Mouse (Mus musculus) brain, embryonic 18.5 days (tissue): Measurements from ENCODE around the gene Higd1a.

Experiments
- DNase-seq: peaks from one replicate; pipeline ENCODE4 v3.0.0-alpha.2; 2012; ENCODE audit warnings: low read depth, low spot score

Gene Higd1a

DNA sequence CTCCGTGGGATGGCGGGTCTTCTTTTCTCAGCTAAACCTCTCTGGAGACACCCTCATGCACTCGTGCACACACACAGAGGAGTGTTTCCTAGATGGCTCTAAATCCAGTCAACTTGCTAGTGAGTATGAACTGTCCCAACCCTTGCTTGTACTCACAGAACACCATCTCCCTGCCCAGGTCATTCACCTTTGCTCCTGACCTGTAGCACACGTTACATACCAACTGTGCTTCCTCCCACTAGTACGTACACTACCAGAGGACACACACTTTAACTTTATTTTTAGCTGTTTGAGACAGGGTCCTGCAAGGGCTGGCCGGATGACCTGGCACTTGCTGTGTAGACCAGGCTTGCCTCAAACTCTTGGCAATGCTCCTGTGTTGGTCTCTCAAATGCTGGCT lies 20.2 kb downstream of the Higd1a start:
- DNase-seq = no peak

DNA sequence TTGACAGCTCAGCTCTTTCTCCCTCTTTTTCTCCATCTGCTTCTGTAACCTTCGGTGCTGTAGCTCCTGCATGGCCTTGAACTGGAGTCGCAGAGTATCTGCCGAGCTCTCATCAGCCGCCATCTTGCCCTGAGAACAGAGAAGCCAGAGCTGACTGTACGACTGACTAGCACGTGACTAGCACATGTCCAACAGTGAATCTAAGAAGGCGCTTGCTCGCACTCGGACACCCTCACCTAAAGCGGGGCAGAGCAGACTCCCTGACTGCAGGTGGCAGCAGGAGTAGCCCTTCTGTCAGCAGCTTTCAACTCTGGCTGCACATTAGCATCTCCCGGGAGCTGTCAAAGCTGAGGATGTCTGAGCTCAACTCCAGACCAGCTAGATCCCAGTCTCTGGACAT lies 24.3 kb downstream of the Higd1a start:
- DNase-seq = no peak

DNA sequence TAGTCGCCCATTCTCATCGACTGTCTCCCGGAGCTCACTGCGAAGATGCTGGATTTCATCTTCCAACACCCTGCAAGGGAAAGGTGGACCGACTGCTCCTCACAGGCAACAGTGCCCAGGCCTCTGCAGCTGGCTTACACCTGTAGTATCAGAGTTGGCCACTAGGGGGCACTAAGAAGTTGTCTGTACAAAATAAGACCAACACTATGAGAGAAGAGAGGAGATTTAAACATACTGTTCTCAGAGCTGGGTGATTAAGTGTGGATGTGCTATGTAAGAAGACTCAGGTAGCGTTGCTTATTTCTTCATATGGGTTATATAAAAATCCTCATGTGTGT lies 27.2 kb downstream of the Higd1a start:
- DNase-seq = no peak

DNA sequence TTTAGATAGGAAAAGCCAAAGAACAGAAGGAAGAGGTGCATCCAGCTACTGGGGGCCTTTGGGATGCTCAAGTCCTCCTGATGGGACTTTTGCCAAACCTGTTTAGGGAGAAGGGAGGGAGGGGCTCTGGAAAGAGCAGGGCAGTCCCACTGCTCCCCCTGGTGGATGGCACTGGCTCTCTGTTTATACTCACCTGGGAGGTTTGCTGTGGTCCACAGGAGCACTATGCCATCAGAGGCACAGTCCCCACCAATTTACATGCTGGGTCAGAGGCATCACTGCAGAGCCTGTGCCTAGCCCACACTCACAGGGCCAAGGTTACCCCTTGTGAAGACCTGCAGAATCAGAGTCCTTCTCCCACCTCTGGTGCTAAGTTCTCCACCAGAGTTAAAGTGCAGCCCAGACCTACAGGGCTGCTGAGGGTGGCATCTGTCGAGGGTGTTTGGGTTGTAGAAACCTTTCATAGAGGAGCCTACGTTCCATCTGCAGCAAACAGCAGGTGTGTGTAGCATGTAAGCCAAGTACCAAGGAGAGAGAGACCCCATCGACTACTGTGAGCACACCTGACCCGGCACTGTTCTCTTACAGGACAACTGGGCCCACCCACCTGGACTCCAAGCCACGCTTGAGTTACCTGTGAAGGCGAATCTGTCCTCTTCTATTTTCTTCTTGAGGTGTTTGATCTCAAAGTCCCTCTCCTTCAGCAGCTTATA lies 27.8 kb downstream of the Higd1a start:
- DNase-seq = no peak

DNA sequence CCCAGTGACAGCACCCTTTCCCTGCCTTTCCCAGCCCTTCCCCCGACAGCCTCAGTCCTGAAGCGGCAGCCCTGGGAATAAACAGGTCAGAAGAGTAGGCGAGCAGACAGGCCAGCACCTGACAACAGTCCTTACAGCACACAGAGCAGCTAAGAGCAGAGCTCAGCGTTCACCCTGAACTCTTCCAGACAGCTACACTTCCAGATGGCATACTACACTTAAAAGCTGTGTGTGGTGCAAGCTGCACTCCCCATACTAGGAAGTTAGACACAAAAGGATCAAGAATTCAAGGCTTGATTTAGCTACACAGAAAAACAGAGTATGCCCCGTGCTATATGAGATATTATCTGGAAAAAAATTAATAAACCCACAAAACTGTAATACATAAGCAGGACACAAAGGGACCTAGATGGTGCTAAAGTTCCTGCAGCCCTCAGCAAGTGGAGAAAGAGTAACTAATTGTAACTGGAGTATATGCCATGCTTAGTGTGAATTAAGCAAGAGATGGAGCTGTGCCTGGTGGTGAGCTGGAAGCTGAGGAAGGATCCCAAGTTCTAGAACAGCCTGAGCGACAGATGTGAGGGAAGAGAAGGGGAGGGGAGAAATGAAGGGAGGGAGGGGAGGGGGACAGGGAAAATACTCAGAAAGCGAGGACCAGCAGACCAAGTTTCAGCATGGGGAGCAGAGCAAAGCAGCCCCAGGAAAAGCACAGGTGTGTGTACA lies 28.7 kb downstream of the Higd1a start:
- no peak for DNase-seq

DNA sequence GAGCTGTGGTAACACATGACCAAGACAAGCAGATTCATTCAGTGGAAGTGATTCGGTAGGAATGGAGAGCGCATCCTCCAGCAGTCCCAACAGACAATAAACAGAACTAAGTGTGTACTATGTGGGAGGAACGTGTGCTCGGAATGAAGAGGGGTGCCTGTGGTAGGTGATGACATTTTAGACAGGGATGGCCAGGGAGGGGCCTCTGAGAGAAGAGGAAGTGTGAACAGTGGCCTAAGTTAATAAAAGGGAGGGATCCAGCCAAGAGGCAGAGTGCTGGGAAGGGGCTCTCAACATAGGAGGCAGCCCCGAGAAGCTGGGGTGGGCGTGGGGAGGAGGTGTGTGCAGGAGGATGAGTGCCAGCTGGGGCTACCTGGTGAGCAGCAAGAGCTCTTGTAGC lies 29.8 kb downstream of the Higd1a start:
- no peak for DNase-seq

DNA sequence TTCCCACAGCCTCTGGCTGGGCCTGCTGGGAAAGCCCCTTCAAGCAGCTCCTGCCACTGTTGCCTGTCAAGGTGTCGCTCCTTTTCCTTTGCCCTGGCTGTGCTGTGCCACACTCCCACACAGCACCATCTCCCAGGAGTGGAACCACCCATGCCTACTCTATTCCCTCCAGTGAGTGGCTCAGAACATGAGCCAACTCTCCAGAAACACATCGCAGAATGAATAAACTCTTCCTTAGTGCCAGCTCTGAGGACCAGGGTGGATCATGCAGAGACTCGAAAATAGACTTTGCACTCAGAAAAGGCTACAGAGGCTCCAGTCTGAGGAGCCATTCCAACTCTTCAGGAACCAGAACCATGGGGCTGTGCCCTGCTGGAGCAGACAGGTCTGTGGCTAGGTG lies 31.8 kb downstream of the Higd1a start:
- no peak for DNase-seq

DNA sequence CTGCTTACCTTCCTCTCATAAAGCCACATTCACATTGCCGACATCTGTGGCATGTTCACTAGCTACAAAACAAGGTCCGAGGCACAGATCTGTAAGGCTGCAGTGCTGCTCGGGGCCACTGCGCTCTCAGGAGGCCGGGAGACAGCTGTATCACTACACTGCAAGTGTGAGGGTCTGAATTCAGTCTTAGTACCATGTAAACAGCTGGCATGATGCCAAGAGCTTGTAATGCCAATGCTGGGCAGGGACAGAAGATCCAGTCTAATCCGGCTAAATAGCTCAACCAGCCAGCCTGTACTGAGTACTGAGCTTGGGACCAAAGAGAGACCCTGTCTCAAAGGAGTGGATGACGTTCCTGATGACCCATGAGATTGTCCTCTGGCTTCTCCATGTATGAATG lies 34.2 kb downstream of the Higd1a start:
- no peak for DNase-seq

DNA sequence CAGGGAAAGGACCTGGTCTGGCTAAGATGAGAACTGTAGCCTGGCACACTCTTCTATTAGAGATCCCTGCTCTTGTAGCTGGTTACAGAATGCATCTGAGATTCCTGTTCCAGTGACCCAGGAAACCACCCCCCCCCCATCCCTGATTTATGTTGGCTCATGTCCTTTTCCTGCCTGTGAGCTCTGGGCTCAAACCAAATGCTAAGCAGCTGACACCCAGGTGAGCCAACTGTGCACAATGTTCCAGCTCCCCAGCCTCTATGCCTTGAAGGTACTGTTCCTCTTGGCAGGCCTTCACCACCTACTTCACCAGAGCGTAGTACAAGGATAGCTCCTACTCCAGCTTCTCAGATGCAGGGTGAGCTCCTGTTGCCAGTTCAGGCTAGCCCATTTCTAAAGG lies 35.1 kb downstream of the Higd1a start:
- no peak for DNase-seq

DNA sequence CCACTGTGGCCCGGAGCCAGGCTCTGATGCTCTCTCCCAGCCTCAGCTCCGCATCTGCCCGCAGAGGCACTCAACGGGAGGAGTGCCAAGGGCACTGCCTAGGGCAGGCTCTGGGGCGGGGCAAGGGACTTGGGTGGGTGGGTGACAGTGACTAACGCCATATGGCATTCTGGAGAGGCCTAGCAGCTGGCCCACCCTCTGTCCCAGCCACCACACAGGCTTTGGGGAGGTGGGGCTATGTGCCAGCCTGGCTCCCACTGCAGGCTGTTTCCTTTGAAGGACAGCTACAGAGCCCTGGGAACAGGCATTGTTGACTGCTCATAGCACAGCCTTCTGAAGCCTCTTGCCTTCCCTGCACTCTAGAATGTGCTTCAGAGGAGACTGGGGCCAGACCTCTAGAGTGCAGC lies 35.6 kb downstream of the Higd1a start:
- no peak for DNase-seq

DNA sequence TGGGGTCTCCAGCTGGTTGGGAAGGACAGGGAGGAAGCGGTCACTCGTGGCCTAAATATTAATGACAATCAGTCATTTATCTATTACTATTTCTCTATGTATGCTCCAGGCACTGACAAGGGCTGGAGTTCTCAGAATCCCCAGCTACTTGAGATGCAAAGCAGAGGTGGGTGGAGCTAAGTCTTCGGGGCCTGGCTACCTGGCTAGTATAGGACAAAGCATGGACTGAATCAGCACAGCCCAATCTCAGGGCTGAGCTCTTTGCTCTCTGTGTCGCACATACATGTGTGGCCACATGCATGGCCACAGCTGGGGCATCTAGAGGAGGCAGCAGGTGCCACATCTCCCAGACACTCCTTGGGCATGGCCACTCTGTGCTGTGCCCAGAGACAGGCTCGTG lies 37.4 kb downstream of the Higd1a start:
- DNase-seq = no peak

DNA sequence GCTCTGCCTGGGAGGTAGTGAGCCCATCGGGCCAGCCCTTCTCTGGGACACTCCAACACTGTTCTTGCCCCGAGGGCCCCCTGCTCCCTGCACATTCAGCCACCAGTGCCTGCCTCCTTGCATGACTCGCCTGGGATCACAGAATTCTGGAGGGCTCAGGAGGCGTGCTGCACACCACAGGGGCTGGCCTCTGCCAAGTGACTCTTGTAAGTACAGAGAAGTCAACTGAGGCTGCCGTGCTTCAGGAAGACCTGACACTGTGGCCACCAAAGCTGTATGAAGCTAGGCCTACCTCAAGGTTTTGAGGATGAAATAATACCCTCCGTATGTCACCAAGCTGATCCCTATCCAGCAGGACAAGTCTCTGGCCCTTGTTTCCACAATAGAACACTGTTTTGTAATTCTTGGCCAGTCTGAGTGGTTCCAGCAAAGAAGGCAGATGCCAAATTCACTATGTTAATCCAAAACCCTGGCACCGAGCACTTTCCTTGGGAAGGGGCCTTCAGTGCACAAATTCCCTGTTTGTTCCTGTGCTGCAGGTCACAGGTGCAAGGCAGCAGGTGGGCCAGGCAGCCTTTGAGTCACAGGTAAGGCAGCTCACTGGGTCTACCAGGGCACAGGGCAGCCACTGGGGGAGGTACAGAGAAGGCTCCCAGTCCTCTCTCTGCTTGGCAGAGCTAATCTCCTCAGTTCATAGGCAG lies 38.2 kb downstream of the Higd1a start:
- DNase-seq = no peak

DNA sequence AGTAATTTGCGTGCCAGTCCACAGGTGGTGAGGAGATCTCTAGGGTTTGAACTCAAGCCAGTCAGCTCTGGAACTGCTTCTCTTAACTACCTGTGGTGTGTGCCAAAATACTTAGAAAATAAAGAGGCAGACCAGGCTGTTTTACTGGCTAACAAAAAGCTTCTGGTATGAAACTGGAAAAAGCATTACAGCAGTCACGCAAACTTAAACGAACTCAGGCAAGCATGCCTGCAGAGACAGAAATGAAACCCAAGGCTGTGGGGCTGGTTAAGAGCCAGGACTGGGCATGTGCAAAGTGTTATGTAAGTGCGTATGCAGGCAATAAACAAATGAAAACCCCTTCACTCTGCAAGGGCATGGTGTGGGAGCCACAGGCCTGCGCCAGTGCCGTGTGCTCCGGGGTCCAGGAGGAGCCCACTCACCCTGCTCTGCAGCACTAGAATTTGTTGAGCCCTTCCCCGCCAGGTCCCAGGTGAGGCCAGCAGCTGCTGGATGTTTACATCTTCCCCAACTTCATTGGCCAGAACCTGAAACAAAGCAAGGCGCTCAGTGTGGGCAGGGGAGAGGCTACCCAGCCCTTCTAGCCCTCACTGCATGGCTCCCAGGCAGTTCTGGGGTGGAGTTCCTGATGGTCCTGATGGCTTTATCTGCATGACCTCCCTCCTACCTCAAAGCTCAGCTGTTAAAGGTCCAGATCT lies 38.9 kb downstream of the Higd1a start:
- no peak for DNase-seq

DNA sequence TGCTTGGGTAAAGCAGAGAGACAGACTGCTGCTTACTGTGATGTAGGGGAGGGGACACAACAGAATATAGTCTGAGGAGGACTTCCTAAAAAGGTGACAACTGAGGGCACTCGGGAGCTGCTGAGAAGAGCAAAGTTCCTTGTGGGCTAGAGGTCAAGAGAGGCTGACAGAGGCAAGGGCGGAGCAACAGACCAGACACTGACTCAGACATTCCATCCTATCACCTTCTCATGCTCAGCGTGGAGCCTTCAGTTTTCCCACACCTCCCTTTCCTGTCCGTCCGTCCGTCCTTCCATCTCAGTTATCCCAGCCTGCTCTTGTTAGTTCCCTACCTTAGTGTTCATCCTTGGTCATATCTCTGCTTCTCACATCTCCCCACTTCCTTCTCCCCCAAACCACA lies 43.0 kb downstream of the Higd1a start:
- no peak for DNase-seq

DNA sequence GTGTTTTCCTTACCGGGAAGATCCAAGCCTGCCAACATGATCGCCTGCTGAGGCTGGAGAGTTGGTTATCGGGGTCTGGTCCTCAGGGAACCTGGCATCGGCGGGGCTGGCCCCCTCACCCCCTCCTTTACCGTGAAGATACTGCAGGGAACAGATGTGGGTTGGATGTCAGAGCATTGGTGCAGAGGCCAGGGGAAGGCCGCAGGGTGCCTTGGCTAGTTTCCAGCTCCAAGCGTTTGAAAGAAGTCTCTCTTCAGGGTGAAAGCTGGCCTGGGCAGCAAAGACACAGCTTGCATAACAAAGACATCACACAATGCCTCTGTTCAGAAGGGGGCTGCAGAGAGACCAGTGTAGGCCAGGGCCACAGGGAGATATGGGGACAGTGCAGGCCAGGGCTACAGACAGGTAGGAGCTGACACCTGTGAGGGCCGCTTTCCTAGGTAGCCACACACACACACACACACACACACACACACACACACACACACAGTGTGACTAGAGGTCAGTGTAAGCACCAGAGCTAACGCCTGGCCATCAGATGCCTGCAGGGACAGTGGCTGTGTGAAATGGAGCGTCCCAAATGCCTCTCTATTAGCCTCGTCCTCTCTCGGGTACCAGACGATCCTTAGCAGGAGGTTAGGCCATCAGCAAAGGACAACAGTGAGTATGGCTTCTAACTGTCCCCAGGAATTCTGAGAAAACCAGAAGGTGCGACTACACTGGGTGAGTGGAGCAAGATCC lies 47.9 kb downstream of the Higd1a start:
- DNase-seq = no peak

DNA sequence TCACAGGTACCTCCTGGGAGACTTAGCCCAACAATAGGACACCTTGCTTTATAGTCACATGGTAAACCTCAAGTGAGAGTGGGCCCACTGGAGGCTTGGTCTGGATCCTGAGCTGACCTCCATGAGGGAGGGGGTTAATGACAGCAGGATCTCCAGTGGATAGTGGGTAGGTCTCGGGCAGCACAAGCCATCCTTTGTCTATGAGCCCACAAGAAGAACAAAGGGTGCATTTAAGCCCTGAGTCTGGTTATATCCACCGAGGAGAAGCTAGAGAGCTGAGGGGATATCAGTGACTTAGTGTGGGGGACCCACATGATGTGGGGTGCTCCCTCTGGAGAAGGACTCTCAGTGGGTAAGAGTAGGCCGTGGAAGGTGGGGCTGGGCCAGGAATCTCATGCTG lies 49.7 kb downstream of the Higd1a start:
- DNase-seq = no peak

DNA sequence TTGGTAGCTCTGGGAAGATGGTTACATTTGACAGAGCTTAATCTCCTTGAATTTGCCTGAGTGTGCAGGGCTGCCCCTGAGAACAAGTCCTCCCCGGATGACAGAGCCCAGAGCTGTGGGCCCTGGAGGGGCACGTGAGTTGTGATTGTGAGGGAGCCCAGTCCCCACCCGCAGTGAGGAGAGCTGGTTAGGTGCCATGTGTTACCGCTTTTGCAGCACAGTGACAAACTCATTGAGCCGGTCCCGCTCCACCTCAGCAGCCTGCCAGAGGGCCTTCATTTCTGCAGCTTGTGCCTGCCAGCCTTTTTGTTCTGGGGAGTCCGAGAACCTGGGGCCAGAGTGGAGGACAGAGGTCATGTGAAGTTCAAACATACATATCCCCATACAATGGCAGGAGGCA lies 50.2 kb downstream of the Higd1a start:
- no peak for DNase-seq

DNA sequence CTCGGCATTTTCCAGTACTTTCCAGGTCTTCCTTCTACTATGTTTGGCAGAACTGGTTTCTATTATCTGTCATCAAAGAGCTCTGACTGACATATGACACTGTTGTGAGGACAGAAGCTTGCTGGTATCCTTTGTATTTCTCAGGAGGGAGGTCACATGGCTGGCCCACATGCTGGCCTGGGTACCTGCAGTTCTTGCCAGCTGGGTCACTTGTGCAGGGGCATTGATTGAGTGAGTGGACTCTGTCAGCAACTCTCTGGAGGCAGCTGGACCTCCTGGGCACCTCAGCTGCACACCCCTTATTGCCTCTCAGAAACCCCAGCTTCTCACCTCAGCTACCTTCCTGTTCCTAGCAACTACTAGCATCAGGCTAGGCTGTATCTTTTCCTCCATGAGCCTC lies 50.6 kb downstream of the Higd1a start:
- no peak for DNase-seq

DNA sequence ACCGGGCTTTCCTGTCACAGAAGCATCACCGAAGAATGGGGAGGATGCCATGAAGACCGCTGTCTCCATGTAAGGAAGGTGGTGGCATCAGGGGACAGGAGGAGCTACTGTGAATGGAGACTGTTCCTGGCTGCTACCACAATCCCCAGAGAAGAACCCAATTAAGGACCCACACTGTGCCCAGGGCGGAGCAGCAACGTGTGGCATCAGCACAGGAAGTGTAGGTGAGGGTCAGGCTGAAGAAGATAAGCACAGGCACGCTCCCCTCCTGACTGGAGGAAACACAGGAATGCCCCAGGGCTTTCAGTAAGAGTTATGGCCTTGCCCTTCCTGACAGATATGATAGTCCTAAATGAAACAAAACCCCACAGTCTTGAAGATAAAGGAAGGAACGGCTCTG lies 55.4 kb downstream of the Higd1a start:
- DNase-seq = no peak

DNA sequence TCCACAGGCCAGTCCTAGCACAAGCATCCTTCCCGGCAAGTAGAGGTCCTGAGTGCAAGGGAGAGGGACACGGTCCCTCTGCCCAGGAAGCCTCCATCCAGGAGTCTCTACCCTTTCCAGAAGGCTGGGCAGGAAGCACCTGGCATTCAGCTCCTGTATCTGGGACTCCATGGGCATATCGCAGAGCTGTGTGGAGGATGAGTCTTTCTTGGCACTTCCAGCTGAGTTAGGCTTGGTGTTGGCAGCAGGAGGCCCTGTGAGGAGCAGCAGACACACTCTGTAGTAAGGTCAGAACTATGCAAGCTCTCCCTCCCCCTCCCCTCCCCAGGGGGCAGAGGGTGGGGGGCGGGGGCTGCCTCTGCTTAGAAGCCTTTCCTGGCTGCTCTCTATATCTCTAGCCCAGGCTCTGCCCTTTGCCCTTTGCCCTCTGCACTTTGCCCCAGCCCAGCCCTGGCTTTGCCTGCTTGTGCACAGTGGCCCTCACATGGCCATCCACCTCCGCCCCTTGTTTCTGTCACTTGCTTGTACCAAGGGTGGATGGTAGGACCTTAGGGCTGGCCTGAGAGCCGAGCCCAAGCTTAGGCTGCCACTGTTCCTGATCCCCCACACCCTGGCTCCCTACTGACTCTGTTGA lies 59.2 kb downstream of the Higd1a start:
- DNase-seq = no peak
